Comparison of ENCODE assay signal across 11 mouse cellular contexts in the genomic region with DNA sequence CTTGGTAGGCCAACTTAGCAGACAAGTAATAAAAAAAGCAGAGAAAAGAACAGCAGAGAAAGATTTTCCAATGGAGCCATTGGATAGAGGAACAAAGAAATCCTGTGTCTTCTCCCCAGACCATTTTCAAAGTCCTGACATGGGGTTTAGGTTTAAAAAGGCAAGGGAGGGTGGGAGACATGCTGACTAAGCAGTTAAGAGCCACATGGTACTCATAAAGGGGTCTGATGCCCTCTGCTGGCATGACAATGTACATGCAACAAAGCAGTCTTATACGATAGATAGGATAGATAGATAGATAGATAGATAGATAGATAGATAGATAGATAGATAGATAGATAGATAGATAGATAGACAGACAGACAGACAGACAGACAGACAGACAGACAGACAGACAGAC. TPM values are rescaled to one million over a fixed set of nuclear protein-coding genes. Genes with fewer than 3 reads are reported as not detected.
DNase-seq lines count a peak whose midpoint lies in the region; ATAC-seq and TF ChIP-seq lines count a peak whose summit lies in the region.
"Had no signal": no experiment of that assay in that cellular context is flagged by ENCODE, and none has a peak within 500 bp of the region (broad histone marks: within the 10 kb centered on the region; RNA-seq: fewer than 3 reads in every experiment).

No protein-coding gene starts in this region.

- no peaks in the 10 kb centered on the region for H3K9me3 ChIP-seq in forebrain, postnatal 0 days (ENCODE audit: low read length)
- H3K9me3 ChIP-seq in forebrain, embryonic 10.5 days = no peaks in the 10 kb centered on the region
- no peaks in the 10 kb centered on the region for H3K9me3 ChIP-seq in midbrain, embryonic 11.5 days (ENCODE audit: control insufficient read depth, low read length)
- H3K9me3 ChIP-seq in midbrain, embryonic 13.5 days = no peaks in the 10 kb centered on the region
- H3K9me3 ChIP-seq: embryonic facial prominence, embryonic 12.5 days; heart, embryonic 15.5 days; liver, embryonic 13.5 days had no signal

- peak; percentile 74 for TF ChIP-seq CTCF in forebrain, postnatal 0 days (IDR thresholded peaks at IDR 0.05; ENCODE audit: low read depth)

- no peaks in the 10 kb centered on the region for H3K36me3 ChIP-seq in forebrain, postnatal 0 days (ENCODE audit: insufficient read depth)
- no peaks in the 10 kb centered on the region for H3K36me3 ChIP-seq in forebrain, embryonic 10.5 days (replicated peaks)
- H3K36me3 ChIP-seq in midbrain, embryonic 11.5 days (ENCODE audit: control insufficient read depth, insufficient read depth, low read length) = no peaks in the 10 kb centered on the region
- H3K36me3 ChIP-seq in midbrain, embryonic 13.5 days = no peaks in the 10 kb centered on the region
- H3K36me3 ChIP-seq: embryonic facial prominence, embryonic 12.5 days; heart, embryonic 15.5 days; liver, embryonic 13.5 days had no signal

- H3K4me1 ChIP-seq in forebrain, postnatal 0 days (ENCODE audit: insufficient read depth) = no peaks in the 10 kb centered on the region
- H3K4me1 ChIP-seq in forebrain, embryonic 10.5 days = no peaks in the 10 kb centered on the region
- H3K4me1 ChIP-seq in midbrain, embryonic 11.5 days (ENCODE audit: control insufficient read depth, insufficient read depth, low read length) = no peaks in the 10 kb centered on the region
- 0 out of 2 replicates have a peak, but pooled peaks cover 3% of the 10 kb centered on the region for H3K4me1 ChIP-seq in midbrain, embryonic 13.5 days (replicated peaks)
- H3K4me1 ChIP-seq: embryonic facial prominence, embryonic 12.5 days; heart, embryonic 15.5 days; liver, embryonic 13.5 days had no signal

- no peak overlapping the region for H3K9ac ChIP-seq in forebrain, postnatal 0 days
- H3K9ac ChIP-seq in midbrain, embryonic 11.5 days (ENCODE audit: low read length) = no peak overlapping the region
- H3K9ac ChIP-seq in midbrain, embryonic 13.5 days (replicated peaks) = no peak overlapping the region
- H3K9ac ChIP-seq: embryonic facial prominence, embryonic 12.5 days; heart, embryonic 15.5 days; liver, embryonic 13.5 days had no signal

- DNase-seq in forebrain, postnatal 0 days = peak; percentile 69
- DNase-seq in forebrain, embryonic 10.5 days (ENCODE audit: extremely low spot score, low spot score) = no peak
- DNase-seq in midbrain, embryonic 11.5 days (ENCODE audit: low spot score, missing footprints) = peak; percentile 82
- DNase-seq in embryo, embryonic 10.5 days (ENCODE audit: low spot score) = peak; percentile 66
- peak; percentile 67 for DNase-seq in retina, embryonic 14.5 days (ENCODE audit: low spot score)
- DNase-seq in T-cell, adult 2 months (ENCODE audit: low spot score) = no peak
- no peak for DNase-seq in left cerebral cortex, adult 9 months (ENCODE audit: low spot score in 2 of 2)
- DNase-seq: liver, embryonic 13.5 days had no signal

- no peaks in the 10 kb centered on the region for H3K27me3 ChIP-seq in forebrain, postnatal 0 days (ENCODE audit: insufficient read depth, low read length)
- H3K27me3 ChIP-seq in forebrain, embryonic 10.5 days (ENCODE audit: poor library complexity, severe bottlenecking) = no peaks in the 10 kb centered on the region
- no peaks in the 10 kb centered on the region for H3K27me3 ChIP-seq in midbrain, embryonic 11.5 days (ENCODE audit: control insufficient read depth, insufficient read depth, low read length)
- no peaks in the 10 kb centered on the region for H3K27me3 ChIP-seq in midbrain, embryonic 13.5 days
- H3K27me3 ChIP-seq: embryonic facial prominence, embryonic 12.5 days; heart, embryonic 15.5 days; liver, embryonic 13.5 days had no signal

- 58% methylated on average over 1 of the region's 1 CpGs for WGBS in forebrain, postnatal 0 days
- 69% methylated on average over 1 of the region's 1 CpGs for WGBS in forebrain, embryonic 10.5 days
- WGBS in midbrain, embryonic 11.5 days = 86% methylated on average over 1 of the region's 1 CpGs
- WGBS in midbrain, embryonic 13.5 days = 81% methylated on average over 1 of the region's 1 CpGs

- H3K4me2 ChIP-seq in forebrain, postnatal 0 days (ENCODE audit: low read depth) = no peak overlapping the region
- no peak overlapping the region for H3K4me2 ChIP-seq in midbrain, embryonic 11.5 days
- no peak overlapping the region for H3K4me2 ChIP-seq in midbrain, embryonic 13.5 days (replicated peaks)
- H3K4me2 ChIP-seq: embryonic facial prominence, embryonic 12.5 days; heart, embryonic 15.5 days; liver, embryonic 13.5 days had no signal

- H3K4me3 ChIP-seq in forebrain, postnatal 0 days (ENCODE audit: low read depth, low read length) = no peak overlapping the region
- H3K4me3 ChIP-seq in forebrain, embryonic 10.5 days = no peak overlapping the region
- H3K4me3 ChIP-seq in midbrain, embryonic 11.5 days (ENCODE audit: low read depth, low read length) = no peak overlapping the region
- H3K4me3 ChIP-seq in midbrain, embryonic 13.5 days (replicated peaks) = no peak overlapping the region
- H3K4me3 ChIP-seq: embryonic facial prominence, embryonic 12.5 days; heart, embryonic 15.5 days; liver, embryonic 13.5 days had no signal

- ATAC-seq in forebrain, postnatal 0 days = peak; percentile 66; the same call in 1 of the 2 replicates
- ATAC-seq in midbrain, embryonic 11.5 days (ENCODE audit: low FRiP score) = no peak
- no peak for ATAC-seq in midbrain, embryonic 13.5 days

- H3K27ac ChIP-seq in forebrain, postnatal 0 days (ENCODE audit: low read depth, low read length) = no peak overlapping the region
- H3K27ac ChIP-seq in forebrain, embryonic 10.5 days = no peak overlapping the region
- no peak overlapping the region for H3K27ac ChIP-seq in midbrain, embryonic 11.5 days (ENCODE audit: low read depth, low read length)
- no peak overlapping the region for H3K27ac ChIP-seq in midbrain, embryonic 13.5 days
- H3K27ac ChIP-seq: embryonic facial prominence, embryonic 12.5 days; heart, embryonic 15.5 days; liver, embryonic 13.5 days had no signal

RNA-seq across cellular contexts. Expression of a gene that starts 15.7 kb away (rescaled TPM):
- total RNA-seq in forebrain, postnatal 0 days (2014; rRNA removed) = 70.9 and 84.2 TPM in 2 replicates
- 19.0 and 26.9 TPM in 2 replicates for polyA plus RNA-seq in forebrain, postnatal 0 days (2015; fragmentation: Nextera tagmentation; extraction: Ambion mirVana)
- 49.5 and 51.2 TPM in 2 replicates for polyA plus RNA-seq in forebrain, embryonic 10.5 days (2016; fragmentation: Nextera tagmentation; extraction: Ambion mirVana)
- 45.3 and 52.6 TPM in 2 replicates for polyA plus RNA-seq in midbrain, embryonic 11.5 days (2014; fragmentation: Nextera tagmentation; extraction: Ambion mirVana)
- 43.0 and 51.0 TPM in 2 replicates for polyA plus RNA-seq in midbrain, embryonic 13.5 days (2015; fragmentation: Nextera tagmentation; extraction: Ambion mirVana)

RNA-seq across cellular contexts. Expression of a gene that starts 56.1 kb away (rescaled TPM):
- 21.8 and 24.6 TPM in 2 replicates for total RNA-seq in forebrain, postnatal 0 days (2014; rRNA removed)
- 30.6 and 35.9 TPM in 2 replicates for polyA plus RNA-seq in forebrain, postnatal 0 days (2015; fragmentation: Nextera tagmentation; extraction: Ambion mirVana)
- polyA plus RNA-seq in forebrain, embryonic 10.5 days (2016; fragmentation: Nextera tagmentation; extraction: Ambion mirVana) = 28.9 and 30.0 TPM in 2 replicates
- 23.8 and 24.2 TPM in 2 replicates for polyA plus RNA-seq in midbrain, embryonic 11.5 days (2014; fragmentation: Nextera tagmentation; extraction: Ambion mirVana)
- polyA plus RNA-seq in midbrain, embryonic 13.5 days (2015; fragmentation: Nextera tagmentation; extraction: Ambion mirVana) = 21.0 and 22.7 TPM in 2 replicates

Comparison
In these comparisons a context has a peak if more than half of its experiments do, and no peak if none do; other contexts are left out.
1. DNase-seq: peak in forebrain, postnatal 0 days (single experiment), midbrain, embryonic 11.5 days (single experiment), embryo, embryonic 10.5 days (single experiment) and retina, embryonic 14.5 days (single experiment); none in forebrain, embryonic 10.5 days (single experiment), T-cell, adult 2 months (single experiment) and left cerebral cortex, adult 9 months (0 of 2).